Mouse (Mus musculus) adrenal gland, postnatal 14 days (tissue): ENCODE data around the gene Nrf1. TPM values are rescaled to one million over a fixed set of nuclear protein-coding genes. Genes with fewer than 3 reads are reported as not detected.

Experiments used
- DNase-seq: peaks from one replicate; pipeline ENCODE4 v3.0.0; 2021; ENCODE audit warnings: mixed read lengths
- total RNA-seq: library from RNA; stranded (reverse); gene quantifications from 2 replicates; pipeline ENCODE4 v1.2.3, GENCODE M21; 2021

Nrf1 gene
- total RNA-seq, 1 experiment from 2014 or later, result 23.3 TPM

DNA sequence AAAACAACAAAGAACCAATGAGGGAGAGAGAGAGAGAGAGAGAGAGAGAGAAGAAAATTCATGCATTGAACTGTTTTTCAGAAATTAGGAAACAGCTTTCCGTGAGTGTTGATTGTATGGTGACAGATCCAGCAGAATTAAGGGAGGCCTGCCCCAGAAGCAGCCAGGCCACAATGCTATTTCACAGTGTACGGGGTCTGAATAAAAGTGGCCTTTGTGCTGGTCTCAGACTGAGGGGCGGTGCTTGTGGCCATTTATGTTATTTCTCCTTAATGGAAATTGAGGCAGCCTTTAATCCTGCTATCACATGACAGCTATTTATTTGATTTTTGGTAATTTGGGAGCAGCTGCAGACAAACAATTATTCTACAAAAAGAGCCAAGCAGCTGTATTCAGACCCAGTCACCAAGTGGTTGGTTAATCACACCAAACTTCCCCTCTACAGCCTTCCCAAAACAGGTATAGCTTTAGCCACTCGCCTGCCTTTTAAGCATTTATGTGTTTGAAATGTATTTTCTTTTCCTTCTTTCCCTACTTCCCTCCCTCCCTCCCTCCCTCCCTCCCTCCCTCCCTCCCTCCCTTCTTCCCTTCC is 31.2 kb downstream of the Nrf1 start:
- DNase-seq, result no peak

DNA sequence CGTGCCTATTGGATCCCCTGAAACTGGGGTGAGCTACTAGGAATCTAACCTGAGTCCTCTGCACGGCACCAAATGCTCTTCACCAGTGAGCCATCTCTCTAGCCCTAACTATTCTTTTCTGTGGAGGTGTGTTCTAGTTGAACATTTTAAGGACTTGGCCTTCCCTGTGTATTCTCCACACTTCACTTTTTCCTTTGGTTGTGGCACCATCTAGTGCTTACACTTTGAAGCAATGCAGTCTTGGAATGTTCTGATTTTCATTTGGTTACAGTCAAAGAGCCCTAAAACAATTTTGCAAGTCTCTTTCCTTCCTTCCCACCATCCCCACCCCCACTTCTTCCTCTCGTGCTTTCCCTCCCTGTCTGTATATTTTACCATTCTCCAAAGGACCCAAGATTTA is 33.6 kb downstream of the Nrf1 start:
- peak; percentile 34 for DNase-seq

DNA sequence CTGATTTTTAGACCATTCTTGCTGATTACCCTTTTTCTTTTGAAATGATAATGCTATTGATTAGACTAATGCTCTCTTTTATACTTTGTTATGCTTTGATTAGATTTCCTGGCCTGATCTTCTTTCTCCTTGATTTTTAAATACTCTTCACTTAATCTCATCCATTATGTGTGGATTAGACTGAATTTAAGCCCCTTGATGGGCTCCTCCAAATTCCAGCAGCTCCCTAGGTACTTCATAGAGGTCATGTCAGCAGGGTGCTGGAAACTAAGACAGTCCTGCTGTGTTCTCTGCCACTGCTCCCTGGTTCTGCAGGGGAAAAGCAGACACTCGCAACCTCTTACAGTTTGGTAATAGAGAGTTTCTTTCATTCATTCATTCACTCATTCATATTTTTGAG is 35.5 kb downstream of the Nrf1 start:
- no peak for DNase-seq

GRCm38 (mm10) chr6:30085351-30085750 is 37.6 kb downstream of the Nrf1 start:
- no peak for DNase-seq

DNA sequence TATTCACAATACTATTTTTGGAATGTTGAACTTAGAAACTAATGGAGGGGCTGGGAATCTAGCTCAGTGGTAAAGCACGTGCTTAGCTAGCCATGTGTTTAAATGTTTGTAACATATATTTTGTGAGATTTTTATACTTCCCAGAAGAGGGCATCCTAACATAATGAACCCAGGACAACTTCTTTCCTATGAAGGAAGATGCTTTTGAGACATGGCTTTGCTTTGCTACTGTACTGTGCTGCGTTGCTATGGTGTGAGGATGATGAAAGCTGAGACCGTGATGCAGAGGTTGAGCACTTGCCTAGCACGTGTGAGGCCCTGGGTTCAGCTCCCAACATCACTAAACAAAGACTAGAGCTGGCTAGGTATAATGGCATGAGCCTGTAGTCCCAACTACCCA is 43.4 kb downstream of the Nrf1 start:
- DNase-seq, result no peak

GRCm38 (mm10) chr6:30092816-30093215 is 45.0 kb downstream of the Nrf1 start:
- DNase-seq, result no peak

DNA sequence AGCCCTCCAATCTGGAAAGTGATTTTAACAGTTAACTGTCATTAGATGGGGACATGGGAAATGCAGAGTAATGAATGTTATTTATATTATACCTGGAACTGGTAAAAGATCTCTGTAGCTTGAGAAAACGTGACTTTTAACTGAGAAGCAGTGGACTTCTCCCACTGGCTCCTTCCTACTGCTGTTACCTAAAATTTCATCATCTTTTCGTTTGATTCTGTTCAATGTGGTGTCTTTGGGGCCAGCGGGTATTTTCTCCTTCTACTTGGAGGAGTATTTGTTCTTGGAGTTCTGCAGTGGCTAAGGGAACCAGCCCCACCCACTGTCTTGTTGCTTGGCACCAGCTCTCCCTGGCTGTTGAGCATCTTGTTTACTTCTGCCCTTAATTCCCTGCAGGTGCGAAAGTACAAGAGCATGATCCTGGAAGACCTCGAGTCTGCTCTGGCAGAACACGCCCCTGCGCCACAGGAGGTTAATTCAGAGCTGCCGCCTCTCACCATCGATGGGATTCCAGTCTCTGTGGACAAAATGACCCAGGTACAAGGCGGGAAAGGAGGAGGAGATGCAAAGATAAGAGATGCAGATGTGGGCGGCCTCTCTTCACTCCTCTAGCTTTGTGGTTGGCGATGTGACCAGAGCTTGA is 54.1 kb downstream of the Nrf1 start:
- DNase-seq, result no peak

DNA sequence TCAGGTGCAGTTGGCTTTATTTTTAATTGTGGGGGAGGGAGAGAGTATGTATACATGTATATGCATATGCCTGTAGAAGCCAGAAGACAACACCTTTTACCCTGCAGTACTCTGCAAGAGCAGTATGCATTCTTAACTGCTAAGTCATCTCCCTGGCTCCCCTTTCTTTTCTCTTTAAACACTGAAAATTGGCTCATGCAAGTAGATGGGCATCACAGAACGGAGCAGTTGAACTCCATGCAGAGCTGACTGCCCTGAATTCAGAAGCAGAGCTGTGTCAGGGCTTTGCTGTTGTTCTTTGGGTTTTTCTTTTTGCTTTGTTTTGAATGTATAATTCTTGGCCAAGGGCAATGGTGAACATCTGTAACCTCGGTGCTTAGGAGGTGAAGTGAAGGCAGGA is 58.3 kb downstream of the Nrf1 start:
- DNase-seq, result no peak

DNA sequence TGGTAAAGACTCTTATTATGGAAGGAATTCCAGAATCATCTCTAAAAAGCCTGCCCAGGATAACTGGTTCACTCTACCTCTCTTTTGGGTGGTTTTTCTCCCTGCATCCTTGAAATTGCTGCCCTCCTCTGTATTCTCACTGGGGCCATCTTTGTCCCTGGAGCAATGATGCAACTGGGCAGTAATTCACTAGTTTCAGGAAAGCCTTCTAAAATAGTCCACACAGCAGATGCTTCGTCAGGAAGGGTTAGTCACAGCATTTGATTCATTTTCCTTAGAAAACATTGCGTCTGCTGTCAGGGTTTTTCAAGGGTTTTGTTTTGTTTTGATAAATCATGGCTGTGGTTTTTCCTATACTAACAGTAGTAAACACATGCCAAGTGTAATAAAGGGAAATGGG is 59.7 kb downstream of the Nrf1 start:
- peak; percentile 55 for DNase-seq

DNA sequence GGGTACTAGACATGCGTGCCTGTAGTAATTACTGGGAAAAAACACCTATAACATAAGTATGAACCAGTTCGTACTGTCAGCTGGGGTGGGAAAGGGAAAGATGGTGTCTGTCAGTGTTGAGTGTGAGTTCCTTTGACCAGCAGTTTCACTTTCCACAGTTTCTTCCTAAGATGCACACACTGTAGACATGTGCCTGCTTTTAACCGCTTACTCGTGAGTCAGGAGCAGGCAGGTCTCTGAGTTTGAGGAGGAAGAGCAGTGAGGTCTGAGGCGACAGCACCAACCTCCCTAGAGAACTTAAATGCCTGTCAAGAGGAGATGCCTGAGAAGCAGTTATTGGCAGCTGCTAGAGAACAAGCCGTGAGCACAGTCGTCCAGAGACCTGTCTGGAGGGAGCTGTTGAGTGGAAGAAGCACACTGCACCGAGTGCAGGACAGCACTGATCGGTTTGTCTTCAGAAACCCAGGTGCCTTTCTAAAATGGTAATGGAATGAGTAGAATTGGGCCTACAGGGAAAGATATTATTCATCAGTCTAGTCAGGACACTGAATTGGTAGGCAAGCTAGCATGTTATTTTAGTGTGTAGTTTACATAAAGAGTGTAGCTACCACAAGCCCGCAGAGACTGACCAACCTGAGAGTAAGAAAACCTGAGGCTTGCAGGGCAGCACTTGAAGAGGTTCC is 62.2 kb downstream of the Nrf1 start:
- no peak for DNase-seq

DNA sequence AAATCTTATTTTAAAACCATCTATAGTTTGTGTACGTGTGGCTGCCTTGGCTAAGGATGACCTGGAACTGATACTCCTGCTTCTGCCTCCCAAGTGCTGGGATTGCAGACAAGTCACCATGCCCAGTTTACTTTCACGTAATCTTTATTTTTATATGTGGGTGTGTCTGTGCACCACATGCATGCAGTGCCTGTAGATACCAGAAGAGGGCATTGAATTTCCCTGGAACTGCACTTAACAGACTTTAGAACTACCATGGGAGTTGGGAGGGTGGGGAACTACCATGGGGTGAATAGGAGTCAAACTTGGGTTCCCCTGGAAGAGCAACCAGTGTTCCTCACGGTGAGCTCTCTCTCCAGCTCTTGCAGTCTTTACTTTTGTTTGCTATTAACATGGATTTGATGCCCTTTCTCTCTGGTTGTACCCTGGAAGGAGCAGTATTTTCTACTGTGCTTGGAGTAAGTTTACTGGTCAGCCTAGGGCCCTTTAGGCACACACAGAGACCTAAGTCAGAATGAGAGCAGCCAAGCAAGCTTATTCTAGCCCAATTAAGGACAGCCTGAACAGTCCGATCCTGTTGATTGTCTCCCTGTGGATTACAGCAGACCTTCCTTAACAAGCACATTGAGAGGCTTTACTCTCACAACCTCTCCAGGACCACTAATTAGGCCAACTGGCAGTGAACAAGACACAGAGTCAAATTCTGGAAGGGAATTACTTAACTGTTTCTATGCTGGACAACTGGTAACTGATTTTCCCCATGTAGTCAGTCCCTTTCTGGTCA is 64.8 kb downstream of the Nrf1 start:
- no peak for DNase-seq

- DNase-seq, result no peak
Observed at GRCm38 (mm10) chr6:30114101-30114500, 66.3 kb downstream of the Nrf1 start.

DNA sequence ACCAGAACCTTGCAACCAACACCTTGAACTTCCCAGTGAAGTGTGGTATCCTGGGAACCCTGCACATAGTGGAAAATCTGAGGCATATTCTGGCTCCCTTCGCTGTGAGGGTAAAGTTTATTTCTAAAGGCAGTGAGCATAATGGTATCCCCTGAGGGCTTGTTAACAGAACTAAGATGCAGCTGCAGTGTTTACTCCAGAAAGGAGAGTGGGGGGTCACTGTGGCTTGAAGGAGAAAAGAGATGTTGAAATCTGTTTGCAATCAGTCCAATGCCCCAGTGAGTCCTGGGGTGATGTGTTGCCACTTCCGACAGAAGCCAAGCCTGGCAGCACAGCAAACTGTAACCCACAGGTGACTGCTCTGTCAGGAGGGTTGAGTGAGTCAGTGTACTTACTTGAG is 73.4 kb downstream of the Nrf1 start:
- DNase-seq, result peak; percentile 36

DNA sequence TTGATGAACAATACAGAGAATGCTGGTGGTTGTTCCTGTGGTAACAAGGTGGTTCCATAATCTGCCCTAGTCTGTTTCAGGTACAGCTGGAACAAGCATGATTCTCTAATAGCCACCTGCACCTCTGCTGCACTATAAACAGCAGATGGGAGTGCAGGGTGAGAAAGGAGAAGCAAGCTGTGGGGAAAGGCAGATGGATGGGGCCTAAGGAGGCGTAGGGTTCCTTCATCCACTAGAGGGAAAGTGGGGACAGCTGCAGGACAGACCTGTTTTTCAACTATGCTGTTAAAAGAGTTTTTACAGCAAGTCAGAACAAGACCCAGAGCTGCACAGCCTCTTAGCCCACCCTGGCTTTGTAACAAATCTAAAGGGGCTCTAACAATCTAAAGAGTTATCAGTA is 73.8 kb downstream of the Nrf1 start:
- DNase-seq, result no peak

GRCm38 (mm10) chr6:30123391-30123790 is 75.6 kb downstream of the Nrf1 start:
- DNase-seq, result peak; percentile 49

GRCm38 (mm10) chr6:30126060-30126459 is 78.3 kb downstream of the Nrf1 start:
- DNase-seq, result no peak

- peak; percentile 38 for DNase-seq
Observed at GRCm38 (mm10) chr6:30126766-30127165, 79.0 kb downstream of the Nrf1 start.

GRCm38 (mm10) chr6:30132399-30132798 is 84.6 kb downstream of the Nrf1 start:
- DNase-seq, result no peak

DNA sequence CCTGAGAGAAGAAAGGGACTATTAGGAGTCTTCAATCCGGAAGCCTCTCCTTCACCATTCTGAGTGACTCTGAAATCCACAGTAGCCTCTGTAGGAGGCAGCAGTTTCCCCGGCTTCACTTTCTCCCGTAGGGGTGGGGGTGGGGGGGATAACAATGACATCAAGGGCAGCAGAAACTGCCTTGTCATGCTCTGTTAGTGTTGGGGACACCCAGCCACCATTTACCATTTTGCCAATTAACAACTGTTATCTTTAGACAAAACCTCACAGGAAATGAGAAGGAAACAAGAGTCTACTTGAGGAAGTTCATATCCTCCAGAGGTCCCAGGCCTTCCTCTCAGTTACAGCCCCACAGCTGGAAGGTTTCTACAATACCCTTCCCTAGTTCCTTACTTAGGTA is 87.8 kb downstream of the Nrf1 start:
- DNase-seq, result no peak

DNA sequence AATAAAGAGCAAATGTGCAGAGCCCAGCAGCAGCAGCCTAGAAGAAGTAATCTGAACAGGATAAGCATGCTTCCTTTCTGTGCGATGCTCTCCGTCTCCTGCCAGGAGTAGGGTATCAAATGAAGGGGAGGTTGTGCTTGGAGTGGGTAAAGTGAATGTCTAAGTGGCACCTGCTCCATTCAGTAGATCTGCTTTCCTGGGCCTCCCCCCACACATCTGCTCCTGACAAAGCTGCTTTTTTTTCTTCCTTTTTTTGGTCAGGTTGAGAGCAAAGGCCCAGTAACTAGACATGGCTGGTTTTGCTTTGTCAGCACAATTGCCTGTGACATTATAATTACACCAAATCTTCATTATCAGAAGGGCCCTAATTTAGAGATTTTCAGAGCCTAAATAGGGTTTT is 89.4 kb downstream of the Nrf1 start:
- DNase-seq, result no peak

- no peak for DNase-seq
Observed at GRCm38 (mm10) chr6:30139329-30140045, 91.7 kb downstream of the Nrf1 start.

DNA sequence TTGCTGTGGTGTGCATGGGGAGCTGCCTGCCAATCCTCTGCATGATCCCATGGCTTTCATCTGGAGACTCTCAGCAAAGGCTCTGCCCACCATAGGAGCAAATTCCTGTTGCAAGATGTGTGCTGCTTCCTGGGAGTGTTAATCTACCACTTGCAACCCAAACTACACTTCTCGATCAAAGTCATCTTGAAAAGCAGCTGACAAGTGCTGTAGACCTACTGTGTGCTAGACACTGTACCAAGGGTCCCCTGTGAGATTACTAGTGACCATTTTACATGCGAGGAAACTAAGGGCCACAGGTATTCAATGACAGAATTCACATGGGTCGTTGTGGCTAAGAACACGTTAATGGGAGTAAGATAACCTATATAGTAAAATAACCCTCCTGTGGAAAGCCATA is 95.5 kb downstream of the Nrf1 start:
- no peak for DNase-seq
